Mouse (Mus musculus): ENCODE measurements around the gene Camk1d. TPM values are rescaled to one million over a fixed set of nuclear protein-coding genes. Genes with fewer than 3 reads are reported as not detected.

Gene Camk1d
- polyA plus RNA-seq, 1 experiment from 2014 or later, result 2.4 TPM

- no peaks in the 10 kb centered on the region for H3K36me3 ChIP-seq (ENCODE audit: control insufficient read depth, insufficient read depth, low read length)
- peak overlapping the region; percentile 67 for H3K4me3 ChIP-seq (ENCODE audit: low read length)
- H3K9me3 ChIP-seq (ENCODE audit: control insufficient read depth, low read length), result peaks cover 3% of the 10 kb centered on the region; the same call in 1 of the 2 replicates
- peaks cover 5% of the 10 kb centered on the region; the same call in 1 of the 2 replicates for H3K4me1 ChIP-seq (ENCODE audit: control insufficient read depth, insufficient read depth, low read length)
- WGBS, result under 1% methylated on average over 19 of the region's 19 CpGs
- no peak overlapping the region for H3K27ac ChIP-seq (ENCODE audit: low read depth, low read length)
- ATAC-seq (ENCODE audit: low FRiP score, low TSS enrichment), result no peak; the same call in none of the 2 replicates
- peak overlapping the region; percentile 56; the same call in 1 of the 2 replicates for H3K9ac ChIP-seq (ENCODE audit: low read depth, low read length)
- H3K4me2 ChIP-seq (replicated peaks; ENCODE audit: low read depth, low read length), result peak overlapping the region; percentile 96
- peaks cover 13% of the 10 kb centered on the region for H3K27me3 ChIP-seq (ENCODE audit: control insufficient read depth, insufficient read depth, low read length)
Observed at GRCm38 (mm10) chr2:5715054-5715410, 717 bp upstream of the Camk1d start.

GRCm38 (mm10) chr2:5713325-5714210, 747 bp downstream of the Camk1d start:
- Histone ChIP-seq H3K27ac (ENCODE audit: low read depth, low read length) (no peak overlapping the region), H3K4me3 (ENCODE audit: low read length) (peak overlapping the region; percentile 67), H3K4me1 (ENCODE audit: control insufficient read depth, insufficient read depth, low read length) (peaks cover 5% of the 10 kb centered on the region; the same call in 1 of the 2 replicates), H3K9ac (ENCODE audit: low read depth, low read length) (peak overlapping the region; percentile 56; the same call in 1 of the 2 replicates), H3K27me3 (ENCODE audit: control insufficient read depth, insufficient read depth, low read length) (peaks cover 13% of the 10 kb centered on the region), H3K9me3 (ENCODE audit: control insufficient read depth, low read length) (peaks cover 3% of the 10 kb centered on the region; the same call in 1 of the 2 replicates), H3K36me3 (ENCODE audit: control insufficient read depth, insufficient read depth, low read length) (no peaks in the 10 kb centered on the region), H3K4me2 (replicated peaks; ENCODE audit: low read depth, low read length) (peak overlapping the region; percentile 96)
- WGBS, result under 1% methylated on average over 49 of the region's 49 CpGs
- ATAC-seq (ENCODE audit: low FRiP score, low TSS enrichment), result peak; percentile 33; the same call in 1 of the 2 replicates

DNA sequence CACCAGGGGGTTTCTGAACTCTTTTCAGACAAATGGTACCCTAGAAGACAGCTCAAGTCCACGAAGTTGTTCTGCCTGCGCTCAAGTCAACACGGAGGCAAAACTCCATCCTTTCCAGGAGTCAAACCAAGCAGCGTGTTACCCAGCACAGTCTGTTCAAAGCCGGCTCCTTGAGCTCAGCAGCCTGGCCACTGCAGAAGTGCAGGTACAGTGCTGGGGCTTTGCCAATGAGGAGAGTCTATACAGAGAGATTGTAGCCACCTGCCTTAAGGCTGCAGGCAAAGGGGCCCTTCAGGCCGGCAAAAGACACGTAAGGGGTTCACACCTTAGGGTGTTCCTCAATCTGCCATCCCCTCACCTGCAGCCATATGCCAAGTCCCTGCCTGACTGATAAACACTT, 2.1 kb downstream of the Camk1d start:
- Histone ChIP-seq H3K27ac (ENCODE audit: low read depth, low read length) (no peak overlapping the region), H3K9ac (ENCODE audit: low read depth, low read length) (no peak overlapping the region), H3K4me2 (replicated peaks; ENCODE audit: low read depth, low read length) (no peak overlapping the region), H3K4me1 (ENCODE audit: control insufficient read depth, insufficient read depth, low read length) (peaks cover 5% of the 10 kb centered on the region; the same call in 1 of the 2 replicates), H3K27me3 (ENCODE audit: control insufficient read depth, insufficient read depth, low read length) (peaks cover 13% of the 10 kb centered on the region), H3K36me3 (ENCODE audit: control insufficient read depth, insufficient read depth, low read length) (no peaks in the 10 kb centered on the region), H3K4me3 (ENCODE audit: low read length) (no peak overlapping the region), H3K9me3 (ENCODE audit: control insufficient read depth, low read length) (no peaks in the 10 kb centered on the region)
- no peak for ATAC-seq (ENCODE audit: low FRiP score, low TSS enrichment)
- WGBS, result 58% methylated on average over 7 of the region's 7 CpGs

GRCm38 (mm10) chr2:5709911-5710310, 4.4 kb downstream of the Camk1d start:
- no peak overlapping the region for H3K27ac ChIP-seq (ENCODE audit: low read depth, low read length)
- H3K9ac ChIP-seq (ENCODE audit: low read depth, low read length), result no peak overlapping the region
- H3K4me1 ChIP-seq (ENCODE audit: control insufficient read depth, insufficient read depth, low read length), result peaks cover 5% of the 10 kb centered on the region; the same call in 1 of the 2 replicates
- H3K4me2 ChIP-seq (replicated peaks; ENCODE audit: low read depth, low read length), result no peak overlapping the region
- WGBS, result 89% methylated on average over 4 of the region's 4 CpGs
- H3K27me3 ChIP-seq (ENCODE audit: control insufficient read depth, insufficient read depth, low read length), result peaks cover 11% of the 10 kb centered on the region
- no peaks in the 10 kb centered on the region for H3K9me3 ChIP-seq (ENCODE audit: control insufficient read depth, low read length)
- no peaks in the 10 kb centered on the region for H3K36me3 ChIP-seq (ENCODE audit: control insufficient read depth, insufficient read depth, low read length)
- H3K4me3 ChIP-seq (ENCODE audit: low read length), result no peak overlapping the region
- no peak for ATAC-seq (ENCODE audit: low FRiP score, low TSS enrichment)

DNA sequence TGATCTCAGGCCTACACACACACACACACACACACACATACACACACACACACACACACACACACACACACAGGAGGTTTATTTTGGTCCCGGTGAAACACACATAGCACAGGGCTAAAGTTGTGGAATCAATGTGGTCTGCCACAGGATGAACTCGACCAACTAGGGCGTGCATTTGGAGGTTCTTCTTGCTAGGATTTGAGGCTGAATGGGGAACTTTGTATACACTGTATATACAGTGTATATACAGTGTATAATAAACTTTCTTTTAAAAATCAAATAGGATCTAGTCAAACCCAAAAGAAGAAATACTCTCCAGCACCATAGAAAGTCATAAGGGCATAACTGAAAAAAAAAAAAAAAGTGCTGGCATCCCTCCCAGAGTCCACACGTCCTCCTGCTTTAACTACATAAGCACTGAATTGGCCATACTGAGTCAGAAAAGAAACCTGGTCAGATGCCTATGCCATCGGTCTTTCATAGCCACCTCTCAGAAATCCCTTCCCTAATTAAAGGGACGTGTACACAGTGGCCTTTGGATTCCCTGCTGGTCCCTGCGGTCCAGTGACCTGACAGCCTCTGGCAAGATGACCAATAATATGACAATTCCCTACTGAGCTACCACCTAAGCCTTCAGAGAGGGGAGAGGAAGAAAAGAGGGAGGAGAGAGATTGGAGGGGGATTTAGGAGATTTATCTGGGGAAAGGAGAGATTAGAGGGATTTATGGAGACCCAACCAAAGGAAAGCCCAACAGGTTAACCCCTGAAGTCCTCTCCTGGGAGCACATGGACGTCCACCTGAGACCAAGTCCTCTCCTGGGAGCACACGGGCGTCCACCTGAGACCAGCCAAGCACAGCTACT, 6.2 kb downstream of the Camk1d start:
- H3K9ac ChIP-seq (ENCODE audit: low read depth, low read length), result no peak overlapping the region
- no peaks in the 10 kb centered on the region for H3K9me3 ChIP-seq (ENCODE audit: control insufficient read depth, low read length)
- ATAC-seq (ENCODE audit: low FRiP score, low TSS enrichment), result no peak
- no peaks in the 10 kb centered on the region for H3K36me3 ChIP-seq (ENCODE audit: control insufficient read depth, insufficient read depth, low read length)
- no peak overlapping the region for H3K4me3 ChIP-seq (ENCODE audit: low read length)
- H3K27me3 ChIP-seq (ENCODE audit: control insufficient read depth, insufficient read depth, low read length), result peaks cover 6% of the 10 kb centered on the region
- H3K4me1 ChIP-seq (ENCODE audit: control insufficient read depth, insufficient read depth, low read length), result no peaks in the 10 kb centered on the region
- no peak overlapping the region for H3K4me2 ChIP-seq (replicated peaks; ENCODE audit: low read depth, low read length)
- 72% methylated on average over 10 of the region's 10 CpGs for WGBS
- no peak overlapping the region for H3K27ac ChIP-seq (ENCODE audit: low read depth, low read length)

- H3K9me3 ChIP-seq (ENCODE audit: control insufficient read depth, low read length), result no peaks in the 10 kb centered on the region
- no peak overlapping the region for H3K27ac ChIP-seq (ENCODE audit: low read depth, low read length)
- H3K4me2 ChIP-seq (replicated peaks; ENCODE audit: low read depth, low read length), result no peak overlapping the region
- no peaks in the 10 kb centered on the region for H3K36me3 ChIP-seq (ENCODE audit: control insufficient read depth, insufficient read depth, low read length)
- no peak overlapping the region for H3K4me3 ChIP-seq (ENCODE audit: low read length)
- no peaks in the 10 kb centered on the region for H3K4me1 ChIP-seq (ENCODE audit: control insufficient read depth, insufficient read depth, low read length)
- WGBS, result 81% methylated on average over 4 of the region's 4 CpGs
- no peak for ATAC-seq (ENCODE audit: low FRiP score, low TSS enrichment)
- no peaks in the 10 kb centered on the region for H3K27me3 ChIP-seq (ENCODE audit: control insufficient read depth, insufficient read depth, low read length)
- no peak overlapping the region for H3K9ac ChIP-seq (ENCODE audit: low read depth, low read length)
Observed at GRCm38 (mm10) chr2:5706618-5707017, 7.7 kb downstream of the Camk1d start.

GRCm38 (mm10) chr2:5702370-5702769, 11.9 kb downstream of the Camk1d start:
- H3K27ac ChIP-seq (ENCODE audit: low read depth, low read length), result no peak overlapping the region
- H3K9ac ChIP-seq (ENCODE audit: low read depth, low read length), result no peak overlapping the region
- H3K4me1 ChIP-seq (ENCODE audit: control insufficient read depth, insufficient read depth, low read length), result no peaks in the 10 kb centered on the region
- H3K9me3 ChIP-seq (ENCODE audit: control insufficient read depth, low read length), result no peaks in the 10 kb centered on the region
- H3K4me3 ChIP-seq (ENCODE audit: low read length), result no peak overlapping the region
- ATAC-seq (ENCODE audit: low FRiP score, low TSS enrichment), result no peak
- H3K36me3 ChIP-seq (ENCODE audit: control insufficient read depth, insufficient read depth, low read length), result no peaks in the 10 kb centered on the region
- WGBS, result 83% methylated on average over 2 of the region's 2 CpGs
- H3K4me2 ChIP-seq (replicated peaks; ENCODE audit: low read depth, low read length), result no peak overlapping the region
- no peaks in the 10 kb centered on the region for H3K27me3 ChIP-seq (ENCODE audit: control insufficient read depth, insufficient read depth, low read length)

DNA sequence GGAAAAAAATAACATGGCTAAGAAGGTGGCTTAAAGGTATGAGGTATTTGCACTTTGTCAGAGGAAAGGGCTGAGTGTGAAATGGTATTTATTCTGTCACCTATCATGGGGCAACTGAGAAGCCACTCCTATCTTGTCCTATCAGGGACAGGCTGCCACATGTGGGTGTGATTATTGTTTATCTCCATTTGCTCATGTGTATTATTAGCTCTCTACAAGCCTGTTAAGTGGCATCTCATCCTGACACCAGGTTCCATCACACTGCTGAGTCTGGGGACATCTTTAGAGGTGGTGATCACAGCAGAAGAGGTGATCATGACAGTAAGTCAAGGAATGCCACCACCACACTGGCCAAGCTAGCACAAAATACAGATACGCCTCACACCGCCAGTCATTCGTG, 13.4 kb downstream of the Camk1d start:
- H3K9ac ChIP-seq (ENCODE audit: low read depth, low read length), result no peak overlapping the region
- ATAC-seq (ENCODE audit: low FRiP score, low TSS enrichment), result no peak
- no peaks in the 10 kb centered on the region for H3K27me3 ChIP-seq (ENCODE audit: control insufficient read depth, insufficient read depth, low read length)
- no peak overlapping the region for H3K4me2 ChIP-seq (replicated peaks; ENCODE audit: low read depth, low read length)
- WGBS, result 93% methylated on average over 3 of the region's 3 CpGs
- H3K4me3 ChIP-seq (ENCODE audit: low read length), result no peak overlapping the region
- H3K27ac ChIP-seq (ENCODE audit: low read depth, low read length), result no peak overlapping the region
- no peaks in the 10 kb centered on the region for H3K9me3 ChIP-seq (ENCODE audit: control insufficient read depth, low read length)
- H3K4me1 ChIP-seq (ENCODE audit: control insufficient read depth, insufficient read depth, low read length), result no peaks in the 10 kb centered on the region
- no peaks in the 10 kb centered on the region for H3K36me3 ChIP-seq (ENCODE audit: control insufficient read depth, insufficient read depth, low read length)

Data from kidney, embryonic 14.5 days (tissue).